Mouse (Mus musculus) heart, postnatal 4 days (tissue): Measurements from ENCODE around the gene Fut11. TPM values are rescaled to one million over a fixed set of nuclear protein-coding genes. Genes with fewer than 3 reads are reported as not detected.

Experiments
- microRNA-seq, 2 experiments: library from miRNA; unstranded; fragments of <30 nt; microRNA quantifications; one replicate each; pipeline ENCODE4 v1.2.0; 2021 to 2022
- total RNA-seq, 2 experiments: library from RNA; stranded (reverse); gene quantifications; 2 replicates each; pipeline ENCODE4 v1.2.3; 2021

The Fut11 gene
- total RNA-seq, 2 experiments from 2014 or later = 11.4 to 11.8 TPM

Small RNAs within 50 kb of the gene (microRNA-seq; reads per million reads assigned to microRNA genes)
- gene Mir6946 = 0.82 to 1.7 reads per million in 2 experiments

Other genes starting within 250 kb of the Fut11 start
- gene Cfap70, start 242.7 kb upstream of the Fut11 start, total RNA-seq = under 1 TPM; 0.29 to 0.54 TPM
- gene Anxa7, start 214.8 kb upstream of the Fut11 start, total RNA-seq = 10 to 100 TPM; 49.5 to 57.1 TPM
- gene Mss51, start 198.1 kb upstream of the Fut11 start, total RNA-seq = 1 to 10 TPM in 1 of 2 experiments, under 1 TPM in 1; 0.97 to 1.2 TPM
- 10 to 100 TPM; 71.7 to 79.0 TPM for gene Ppp3cb, start 148.4 kb upstream of the Fut11 start, total RNA-seq
- gene Usp54, start 53.9 kb upstream of the Fut11 start, total RNA-seq = 10 to 100 TPM; 15.2 to 15.4 TPM
- gene Myoz1, start 38.4 kb upstream of the Fut11 start, total RNA-seq = 1 to 10 TPM; 5.6 to 7.5 TPM
- gene Synpo2l, start 26.6 kb upstream of the Fut11 start, total RNA-seq = 100 to 1,000 TPM; 230 to 272 TPM
- 100 to 1,000 TPM in 1 of 2 experiments, 10 to 100 TPM in 1; 96.3 to 110 TPM for gene Sec24c, start 20.7 kb upstream of the Fut11 start, total RNA-seq
- gene Chchd1, start 8.0 kb downstream of the Fut11 start, total RNA-seq = 100 to 1,000 TPM in 1 of 2 experiments, 10 to 100 TPM in 1; 87.0 to 104 TPM
- gene Zswim8, start 12.6 kb downstream of the Fut11 start, total RNA-seq = 10 to 100 TPM; 81.7 to 83.6 TPM
- 10 to 100 TPM; 18.2 to 18.3 TPM for gene Ndst2, start 39.6 kb downstream of the Fut11 start, total RNA-seq
- gene Camk2g, start 99.1 kb downstream of the Fut11 start, total RNA-seq = 10 to 100 TPM; 58.3 to 65.2 TPM
- 10 to 100 TPM; 11.1 to 11.9 TPM for gene Plau, start 141.7 kb downstream of the Fut11 start, total RNA-seq
- 100 to 1,000 TPM; 200 to 201 TPM for gene Vcl, start 234.4 kb downstream of the Fut11 start, total RNA-seq